Mouse (Mus musculus) lung, embryonic 14.5 days (tissue): ENCODE measurements around the gene Gm20388. TPM values are rescaled to one million over a fixed set of nuclear protein-coding genes. Genes with fewer than 3 reads are reported as not detected.

ENCODE experiments used
- ATAC-seq: fragments of 200-750 bp; cut with Nextera tagmentation; 2 replicates; pipeline ENCODE4 v1.8.0; 2017; ENCODE audit warnings: mild to moderate bottlenecking, moderate TSS enrichment, moderate library complexity; ENCODE audit not compliant: insufficient read depth
- DNase-seq: peaks from one replicate; pipeline ENCODE4 v3.0.0-alpha.2; 2015
- H3K27ac ChIP-seq: fragments of 300-500 bp; sonication (generic); 2 replicates; pipeline ENCODE4 v1.5.1; 2014; ENCODE audit warnings: low read depth, mild to moderate bottlenecking, moderate library complexity
- H3K27me3 ChIP-seq: fragments of 300-500 bp; sonication (generic); 2 replicates; pipeline ENCODE4 v1.6.1; 2014; ENCODE audit warnings: low read length, control low read depth; ENCODE audit not compliant: insufficient read depth
- H3K36me3 ChIP-seq: fragments of 300-500 bp; sonication (generic); 2 replicates; pipeline ENCODE4 v1.6.1; 2014; ENCODE audit warnings: control low read depth; ENCODE audit not compliant: insufficient read depth
- H3K4me1 ChIP-seq: fragments of 300-500 bp; sonication (generic); 2 replicates; pipeline ENCODE4 v1.6.1; 2014; ENCODE audit warnings: antibody characterized with exemption, control low read depth; ENCODE audit not compliant: insufficient read depth
- H3K4me2 ChIP-seq: fragments of 300-500 bp; sonication (generic); 2 replicates; pipeline ENCODE4 v1.6.1; 2014; ENCODE audit warnings: mild to moderate bottlenecking
- H3K4me3 ChIP-seq: fragments of 300-500 bp; sonication (generic); 2 replicates; pipeline ENCODE4 v1.5.1; 2014; ENCODE audit warnings: low read depth, low read length
- H3K9ac ChIP-seq: fragments of 300-500 bp; sonication (generic); 2 replicates; pipeline ENCODE4 v1.6.1; 2014
- H3K9me3 ChIP-seq: fragments of 300-500 bp; sonication (generic); 2 replicates; pipeline ENCODE4 v1.6.1; 2016; ENCODE audit warnings: low read depth, low read length, control low read depth
- CTCF ChIP-seq: IDR thresholded peaks from 2 replicates; pipeline ENCODE4 v1.5.1; 2016; ENCODE audit warnings: antibody characterized with exemption, low read depth
- WGBS: fragments of 180-500 bp; shearing (Covaris S2); extraction: QIAGEN DNeasy Blood & Tissue Kit; methylation state at CpG from one replicate; pipeline ENCODE4 v1.1.7; 2014; 5-methylcytosine and 5-hydroxymethylcytosine counted together
- polyA plus RNA-seq: library from polyadenylated mRNA; unstranded; fragments of >200 nt; fragmentation: Nextera tagmentation; extraction: Ambion mirVana; gene quantifications from 2 replicates; pipeline ENCODE4 v1.2.1, GENCODE M21; 2014

Gene Gm20388
- polyA plus RNA-seq, 1 experiment from 2014 or later, result not detected

- H3K27me3 ChIP-seq, result 0 out of 2 replicates have a peak, but pooled peaks cover 3% of the 10 kb centered on the region
- H3K4me3 ChIP-seq, result no peak overlapping the region
- no peak overlapping the region for H3K27ac ChIP-seq
- DNase-seq (no peak), ATAC-seq (no peak)
- WGBS, result 90% methylated on average over 4 of the region's 4 CpGs
- no peaks in the 10 kb centered on the region for H3K36me3 ChIP-seq
- no peak for TF ChIP-seq CTCF
- H3K4me2 ChIP-seq, result no peak overlapping the region
- no peaks in the 10 kb centered on the region for H3K9me3 ChIP-seq
- H3K9ac ChIP-seq, result no peak overlapping the region
- H3K4me1 ChIP-seq, result no peaks in the 10 kb centered on the region
Observed at GRCm38 (mm10) chr8:121023003-121023402, 1112.4 kb downstream of the Gm20388 start.

DNA sequence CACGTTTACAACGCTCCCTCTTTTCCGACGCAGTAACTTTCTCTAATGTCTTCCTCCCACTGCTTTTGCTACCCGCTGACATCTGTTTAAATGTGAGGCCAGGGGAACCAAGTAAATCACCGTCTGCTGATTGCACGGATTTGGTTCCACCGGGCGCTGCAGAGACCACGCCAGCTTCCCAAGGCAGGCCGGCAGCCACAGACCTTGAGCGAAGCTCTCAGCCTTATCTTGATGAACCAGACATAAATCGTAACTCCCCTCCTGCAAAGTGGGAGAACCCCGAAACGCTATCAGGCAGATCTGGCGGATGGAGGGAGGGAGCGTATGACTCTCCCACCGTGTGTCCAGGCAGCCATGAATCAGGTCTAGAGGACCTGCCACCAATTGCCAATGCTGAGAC is 1113.1 kb downstream of the Gm20388 start:
- WGBS, result 24% methylated on average over 18 of the region's 18 CpGs
- no peaks in the 10 kb centered on the region for H3K4me1 ChIP-seq
- H3K4me3 ChIP-seq, result no peak overlapping the region
- H3K9ac ChIP-seq, result no peak overlapping the region
- no peak for TF ChIP-seq CTCF
- no peaks in the 10 kb centered on the region for H3K36me3 ChIP-seq
- ATAC-seq (no peak), DNase-seq (no peak)
- no peaks in the 10 kb centered on the region for H3K9me3 ChIP-seq
- no peak overlapping the region for H3K27ac ChIP-seq
- H3K27me3 ChIP-seq, result 0 out of 2 replicates have a peak, but pooled peaks cover 3% of the 10 kb centered on the region
- no peak overlapping the region for H3K4me2 ChIP-seq

- no peak overlapping the region for H3K4me3 ChIP-seq
- H3K4me1 ChIP-seq, result no peaks in the 10 kb centered on the region
- TF ChIP-seq CTCF, result no peak
- DNase-seq (no peak), ATAC-seq (no peak)
- H3K9me3 ChIP-seq, result no peaks in the 10 kb centered on the region
- H3K9ac ChIP-seq, result no peak overlapping the region
- 56% methylated on average over 5 of the region's 5 CpGs for WGBS
- 0 out of 2 replicates have a peak, but pooled peaks cover 3% of the 10 kb centered on the region for H3K27me3 ChIP-seq
- no peak overlapping the region for H3K27ac ChIP-seq
- no peaks in the 10 kb centered on the region for H3K36me3 ChIP-seq
- no peak overlapping the region for H3K4me2 ChIP-seq
Observed at GRCm38 (mm10) chr8:121025486-121025885, 1114.8 kb downstream of the Gm20388 start.

- DNase-seq, result peak; percentile 80
- no peak for TF ChIP-seq CTCF
- H3K27ac ChIP-seq, result no peak overlapping the region
- no peak overlapping the region for H3K9ac ChIP-seq
- H3K4me3 ChIP-seq, result no peak overlapping the region
- H3K4me1 ChIP-seq, result no peaks in the 10 kb centered on the region
- no peak overlapping the region for H3K4me2 ChIP-seq
- peak; percentile 64 for ATAC-seq
- no peaks in the 10 kb centered on the region for H3K9me3 ChIP-seq
- H3K36me3 ChIP-seq, result no peaks in the 10 kb centered on the region
- WGBS, result 6% methylated on average over 13 of the region's 13 CpGs
- H3K27me3 ChIP-seq, result 0 out of 2 replicates have a peak, but pooled peaks cover 3% of the 10 kb centered on the region
Observed at GRCm38 (mm10) chr8:121027787-121028186, 1117.1 kb downstream of the Gm20388 start.

DNA sequence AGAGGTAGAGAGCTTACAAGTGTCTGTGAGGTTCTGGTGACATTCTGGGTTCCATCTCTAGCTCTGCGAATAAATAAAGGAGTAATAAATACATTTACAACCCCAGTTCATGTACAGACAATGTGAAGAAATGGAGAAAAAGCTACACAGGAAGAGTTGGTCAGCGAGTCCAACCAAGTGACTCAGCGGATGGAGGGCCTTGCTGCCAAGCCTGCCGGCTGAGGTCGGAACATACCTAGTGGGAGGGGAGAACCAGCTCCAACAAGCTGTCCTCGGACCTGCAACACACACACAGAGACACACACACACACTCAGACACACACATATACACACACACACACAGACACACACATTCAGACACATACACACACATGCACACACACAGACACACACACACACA is 1118.4 kb downstream of the Gm20388 start:
- no peak overlapping the region for H3K4me2 ChIP-seq
- DNase-seq (no peak), ATAC-seq (no peak)
- H3K27me3 ChIP-seq, result 0 out of 2 replicates have a peak, but pooled peaks cover 3% of the 10 kb centered on the region
- H3K36me3 ChIP-seq, result no peaks in the 10 kb centered on the region
- H3K9ac ChIP-seq, result no peak overlapping the region
- no peaks in the 10 kb centered on the region for H3K4me1 ChIP-seq
- no peaks in the 10 kb centered on the region for H3K9me3 ChIP-seq
- WGBS, result 76% methylated on average over 6 of the region's 6 CpGs
- no peak overlapping the region for H3K4me3 ChIP-seq
- H3K27ac ChIP-seq, result no peak overlapping the region
- no peak for TF ChIP-seq CTCF

DNA sequence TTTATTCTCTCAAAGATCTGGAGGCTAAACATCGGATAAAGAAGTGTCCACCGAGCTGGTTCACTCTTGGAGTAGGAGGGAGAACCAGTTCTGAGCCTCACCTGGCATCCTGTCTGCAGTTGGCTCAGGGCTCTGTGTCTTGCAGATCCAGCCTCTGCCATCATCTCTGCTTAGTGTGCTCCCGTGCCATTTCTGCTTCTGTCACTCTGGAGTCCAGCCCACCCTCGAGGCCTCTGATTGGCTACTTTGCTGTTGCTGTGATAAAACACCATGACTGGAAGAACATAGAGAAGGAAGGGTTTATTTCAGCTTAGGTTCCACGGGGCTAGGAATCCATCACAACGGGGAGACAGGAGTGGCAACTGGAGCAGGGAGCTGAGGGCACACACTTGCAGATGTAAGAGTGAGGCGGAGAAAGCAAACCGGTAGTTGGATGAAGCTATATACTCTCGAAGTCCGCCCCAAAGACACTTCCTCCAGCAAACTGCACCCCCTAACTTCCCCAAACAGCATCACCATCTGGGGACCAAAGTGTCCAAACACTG is 1119.9 kb downstream of the Gm20388 start:
- no peak overlapping the region for H3K27ac ChIP-seq
- no peak overlapping the region for H3K4me2 ChIP-seq
- WGBS, result 45% methylated on average over 10 of the region's 10 CpGs
- H3K9ac ChIP-seq, result no peak overlapping the region
- no peaks in the 10 kb centered on the region for H3K9me3 ChIP-seq
- H3K36me3 ChIP-seq, result no peaks in the 10 kb centered on the region
- TF ChIP-seq CTCF, result no peak
- H3K27me3 ChIP-seq, result no peaks in the 10 kb centered on the region
- DNase-seq, result peak; percentile 55
- ATAC-seq, result no peak
- H3K4me3 ChIP-seq, result no peak overlapping the region
- H3K4me1 ChIP-seq, result no peaks in the 10 kb centered on the region

- no peak for ATAC-seq
- TF ChIP-seq CTCF, result no peak
- 59% methylated on average over 20 of the region's 20 CpGs for WGBS
- Histone ChIP-seq H3K4me2 (no peak overlapping the region), H3K4me1 (no peaks in the 10 kb centered on the region), H3K9ac (no peak overlapping the region), H3K27ac (no peak overlapping the region), H3K4me3 (no peak overlapping the region), H3K27me3 (no peaks in the 10 kb centered on the region), H3K36me3 (no peaks in the 10 kb centered on the region), H3K9me3 (no peaks in the 10 kb centered on the region)
- no peak for DNase-seq
Observed at GRCm38 (mm10) chr8:121033299-121034013, 1122.8 kb downstream of the Gm20388 start.
